Mouse (Mus musculus) CH12.LX (cell line): Measurements from ENCODE around the gene Olfr548-ps1. TPM values are rescaled to one million over a fixed set of nuclear protein-coding genes. Genes with fewer than 3 reads are reported as not detected.
A peak's percentile ranks its signal among the peaks of the same experiment; 100 is the strongest.

Source experiments
- DNase-seq: peaks from one replicate; pipeline ENCODE4 v3.0.0-alpha.2; 2013; ENCODE audit errors: extremely low read depth
- H3K27ac ChIP-seq: 2 replicates; pipeline ENCODE4 v1.5.1; 2012; ENCODE audit warnings: low read depth, mild to moderate bottlenecking, control low read depth, moderate library complexity; ENCODE audit not compliant: insufficient read depth
- H3K27me3 ChIP-seq: replicated peaks from 2 replicates; pipeline ENCODE3; 2012; ENCODE audit warnings: inconsistent platforms
- H3K36me3 ChIP-seq, 2 experiments: replicated peaks in 1 of 2; 2 replicates each; pipeline versions ENCODE3 to v1.6.1; 2012; ENCODE audit warnings: inconsistent platforms in 1 of 2, low read length in 1 of 2, mild to moderate bottlenecking in 1 of 2, mixed read lengths in 1 of 2, moderate library complexity in 1 of 2; ENCODE audit not compliant: control insufficient read depth in 1 of 2, insufficient read depth in 1 of 2
- H3K4me1 ChIP-seq, 2 experiments: 2 replicates each; pipeline ENCODE4 v1.6.1; 2012; ENCODE audit warnings: inconsistent platforms in 1 of 2, moderate library complexity in 1 of 2; ENCODE audit not compliant: insufficient read depth in 2 of 2, control insufficient read depth in 1 of 2
- H3K4me2 ChIP-seq: 2 replicates; pipeline ENCODE4 v1.6.1; 2012; ENCODE audit warnings: low read depth, mild to moderate bottlenecking, control low read depth; ENCODE audit not compliant: poor library complexity, insufficient read depth, severe bottlenecking
- H3K4me3 ChIP-seq, 3 experiments: fragments of 150-350 bp in 1 of 3; sonication (generic) in 1 of 3; replicated peaks in 1 of 3; 2 replicates each; pipeline versions ENCODE3 to v1.5.1; 2011 to 2012; ENCODE audit warnings: low read depth in 2 of 3, low read length in 2 of 3, mild to moderate bottlenecking in 2 of 3, moderate library complexity in 2 of 3, control low read depth in 1 of 3, improper control_type of control experiment in 1 of 3, inconsistent platforms in 1 of 3, mixed read lengths in 1 of 3; ENCODE audit not compliant: poor library complexity in 1 of 3
- H3K79me2 ChIP-seq: replicated peaks from 2 replicates; pipeline ENCODE4 v1.6.1; 2012; ENCODE audit warnings: mild to moderate bottlenecking, moderate library complexity; ENCODE audit not compliant: control insufficient read depth, poor library complexity, insufficient read depth, severe bottlenecking; ENCODE audit errors: extremely low read depth
- H3K9ac ChIP-seq: 2 replicates; pipeline ENCODE4 v1.6.1; 2012; ENCODE audit warnings: low read depth, mild to moderate bottlenecking, control low read depth, moderate library complexity; ENCODE audit not compliant: insufficient read depth
- H3K9me3 ChIP-seq: replicated peaks from 2 replicates; pipeline ENCODE3; 2012; ENCODE audit warnings: low read length, inconsistent platforms, mixed read lengths
- BHLHE40 ChIP-seq: IDR thresholded peaks from 2 replicates; pipeline ENCODE4 v1.6.1; 2011; ENCODE audit warnings: mild to moderate bottlenecking, low read depth, low read length, improper control_type of control experiment
- CHD2 ChIP-seq: IDR thresholded peaks from 2 replicates; pipeline ENCODE4 v1.6.1; 2011; ENCODE audit warnings: low read length, improper control_type of control experiment
- CTCF ChIP-seq, 2 experiments: IDR thresholded peaks in 1 of 2; conservative IDR thresholded peaks in 1 of 2; 2 replicates each; pipeline ENCODE4 v1.5.1; 2011 to 2012; ENCODE audit warnings: low read depth in 2 of 2, low read length in 2 of 2, improper control_type of control experiment in 1 of 2, inconsistent platforms in 1 of 2, mild to moderate bottlenecking in 1 of 2, moderate library complexity in 1 of 2
- E2F4 ChIP-seq: IDR thresholded peaks from 2 replicates; pipeline ENCODE4 v1.6.1; 2011; ENCODE audit warnings: low read depth, low read length, improper control_type of control experiment; ENCODE audit not compliant: insufficient replicate concordance
- ELF1 ChIP-seq: IDR thresholded peaks from 2 replicates; pipeline ENCODE4 v1.6.1; 2014; ENCODE audit warnings: low read depth, mild to moderate bottlenecking, inconsistent platforms, low read length, improper control_type of control experiment
- ETS1 ChIP-seq: conservative IDR thresholded peaks from 2 replicates; pipeline ENCODE4 v1.6.1; 2012; ENCODE audit warnings: low read depth, mild to moderate bottlenecking, inconsistent platforms, low read length, improper control_type of control experiment, moderate library complexity
- HCFC1 ChIP-seq: IDR thresholded peaks from 2 replicates; pipeline ENCODE4 v1.6.1; 2012; ENCODE audit warnings: low read depth, mild to moderate bottlenecking, inconsistent platforms, low read length, improper control_type of control experiment
- IRF4 ChIP-seq: IDR thresholded peaks from 2 replicates; pipeline ENCODE4 v1.6.1; 2014; ENCODE audit warnings: low read depth, mild to moderate bottlenecking, inconsistent platforms, low read length, improper control_type of control experiment
- KAT2A ChIP-seq: IDR thresholded peaks from 2 replicates; pipeline ENCODE4 v1.6.1; 2012; ENCODE audit warnings: low read length, improper control_type of control experiment, inconsistent platforms; ENCODE audit not compliant: insufficient replicate concordance
- MAFK ChIP-seq: IDR thresholded peaks from 2 replicates; pipeline ENCODE4 v1.6.1; 2011; ENCODE audit warnings: low read length, improper control_type of control experiment; ENCODE audit not compliant: insufficient replicate concordance
- MAX ChIP-seq: IDR thresholded peaks from 2 replicates; pipeline ENCODE4 v1.6.1; 2011; ENCODE audit warnings: low read length, improper control_type of control experiment
- MEF2A ChIP-seq: IDR thresholded peaks from 2 replicates; pipeline ENCODE4 v1.6.1; 2014; ENCODE audit warnings: low read depth, mild to moderate bottlenecking, inconsistent platforms, low read length, improper control_type of control experiment, borderline replicate concordance
- MXI1 ChIP-seq: IDR thresholded peaks from 2 replicates; pipeline ENCODE4 v1.6.1; 2011; ENCODE audit warnings: mild to moderate bottlenecking, low read depth, low read length, improper control_type of control experiment
- PAX5 ChIP-seq: IDR thresholded peaks from 2 replicates; pipeline ENCODE4 v1.6.1; 2012; ENCODE audit warnings: low read length, inconsistent platforms, mixed read lengths
- POLR2A ChIP-seq: IDR thresholded peaks from 2 replicates; pipeline ENCODE4 v1.6.1; 2011; ENCODE audit warnings: low read depth, mild to moderate bottlenecking, improper control_type of control experiment, low read length
- RAD21 ChIP-seq: IDR thresholded peaks from 2 replicates; pipeline ENCODE4 v1.6.1; 2011; ENCODE audit warnings: low read depth, mild to moderate bottlenecking, low read length, improper control_type of control experiment, moderate library complexity
- SIN3A ChIP-seq: IDR thresholded peaks from 2 replicates; pipeline ENCODE4 v1.6.1; 2012; ENCODE audit warnings: low read length, improper control_type of control experiment, inconsistent platforms
- TBP ChIP-seq: conservative IDR thresholded peaks from 2 replicates; pipeline ENCODE4 v1.6.1; 2011; ENCODE audit warnings: low read depth, low read length, improper control_type of control experiment
- TCF12 ChIP-seq: IDR thresholded peaks from 2 replicates; pipeline ENCODE4 v1.6.1; 2014; ENCODE audit warnings: low read depth, mild to moderate bottlenecking, inconsistent platforms, low read length, improper control_type of control experiment
- UBTF ChIP-seq: IDR thresholded peaks from 2 replicates; pipeline ENCODE4 v1.6.1; 2012; ENCODE audit warnings: low read depth, mild to moderate bottlenecking, inconsistent platforms, low read length, improper control_type of control experiment, moderate library complexity
- USF1 ChIP-seq: IDR thresholded peaks from 2 replicates; pipeline ENCODE4 v1.6.1; 2014; ENCODE audit warnings: low read depth, mild to moderate bottlenecking, inconsistent platforms, low read length, improper control_type of control experiment
- ZC3H11A ChIP-seq: IDR thresholded peaks from 2 replicates; pipeline ENCODE4 v1.6.1; 2012; ENCODE audit warnings: low read depth, mild to moderate bottlenecking, inconsistent platforms, low read length, improper control_type of control experiment
- ZKSCAN1 ChIP-seq: IDR thresholded peaks from 2 replicates; pipeline ENCODE4 v1.6.1; 2012; ENCODE audit warnings: low read depth, inconsistent platforms, low read length, improper control_type of control experiment, borderline replicate concordance
- ZMIZ1 ChIP-seq: IDR thresholded peaks from 2 replicates; pipeline ENCODE4 v1.6.1; 2012; ENCODE audit warnings: low read depth, mild to moderate bottlenecking, inconsistent platforms, low read length, improper control_type of control experiment
- dilution Hi-C: fragments of 300-500 bp; cut with MboI; formaldehyde crosslinking; loops from 2 replicates; pipeline ENCODE4 v1.14.3; 2020; ENCODE audit warnings: low sequenced_read_pairs; ENCODE audit not compliant: extremely low pct_unique_long_range_greater_than_20kb, extremely low pct_ligation_motif_present
- in situ Hi-C: fragments of 300-500 bp; cut with MboI; formaldehyde crosslinking; loops from 3 replicates; pipeline ENCODE4 v1.14.3; 2019; ENCODE audit warnings: low sequenced_read_pairs, low pct_ligation_motif_present, low pct_unique_long_range_greater_than_20kb, mixed read lengths
- polyA plus RNA-seq: library from polyadenylated mRNA; unstranded; fragments of >175 nt; gene quantifications from 2 replicates; pipeline ENCODE4 v1.2.1, GENCODE M21; 2012; ENCODE audit warnings: low read depth; ENCODE audit not compliant: insufficient read length
- total RNA-seq, 2 experiments: library from RNA; depleted of rRNA; stranded (reverse); fragments of 300-350 nt in 1 of 2; fragments of >200 nt in 1 of 2; gene quantifications; 2 replicates each; pipeline ENCODE4 v1.2.3; 2012 to 2014

The Olfr548-ps1 gene
- total and polyA plus RNA-seq, 3 experiments: not detected

DNA sequence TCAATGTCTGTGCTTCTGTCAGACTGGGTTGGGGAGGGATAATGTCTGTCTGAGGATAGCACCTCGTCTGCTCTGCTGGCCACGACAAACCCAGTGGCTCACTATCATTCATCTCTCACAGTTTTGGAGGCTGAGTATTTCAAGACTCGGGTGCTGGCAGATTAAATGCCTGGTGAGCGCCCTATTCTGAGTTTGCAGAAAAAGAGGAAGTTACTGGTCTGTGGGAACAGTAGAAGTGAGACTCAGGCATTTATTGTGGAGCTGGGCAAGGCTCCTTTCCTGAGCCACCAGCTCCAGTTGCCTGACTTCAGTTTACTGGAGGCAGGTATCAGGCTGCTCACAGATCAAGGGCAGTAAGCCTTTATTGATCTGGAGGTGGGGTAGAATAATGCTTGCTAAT is 26.6 kb upstream of the Olfr548-ps1 start:
- Histone ChIP-seq H3K36me3 (no peaks in the 10 kb centered on the region), H3K4me3 (no peak overlapping the region), H3K27me3 (no peaks in the 10 kb centered on the region), H3K9me3 (no peaks in the 10 kb centered on the region), H3K9ac (no peak overlapping the region), H3K27ac (no peak overlapping the region), H3K79me2 (no peaks in the 10 kb centered on the region), H3K4me2 (no peak overlapping the region), H3K4me1 (peaks cover 5 to 24% of the 10 kb centered on the region in 2 experiments)
- dilution Hi-C loops (no loop called here), in situ Hi-C loops (loop anchor here (25.0 kb wide), 1 partner anchor 248 kb away; the partner anchor contains the start of genes Olfr560, Olfr561 and Olfr78)
- peak; percentile 31 for DNase-seq
- 0 out of 2 replicates have a peak, but pooled peaks have one; percentile 15 for TF ChIP-seq IRF4
- no peak for TF ChIP-seq E2F4
- TF ChIP-seq, all 38 proteins: peak for 1

DNA sequence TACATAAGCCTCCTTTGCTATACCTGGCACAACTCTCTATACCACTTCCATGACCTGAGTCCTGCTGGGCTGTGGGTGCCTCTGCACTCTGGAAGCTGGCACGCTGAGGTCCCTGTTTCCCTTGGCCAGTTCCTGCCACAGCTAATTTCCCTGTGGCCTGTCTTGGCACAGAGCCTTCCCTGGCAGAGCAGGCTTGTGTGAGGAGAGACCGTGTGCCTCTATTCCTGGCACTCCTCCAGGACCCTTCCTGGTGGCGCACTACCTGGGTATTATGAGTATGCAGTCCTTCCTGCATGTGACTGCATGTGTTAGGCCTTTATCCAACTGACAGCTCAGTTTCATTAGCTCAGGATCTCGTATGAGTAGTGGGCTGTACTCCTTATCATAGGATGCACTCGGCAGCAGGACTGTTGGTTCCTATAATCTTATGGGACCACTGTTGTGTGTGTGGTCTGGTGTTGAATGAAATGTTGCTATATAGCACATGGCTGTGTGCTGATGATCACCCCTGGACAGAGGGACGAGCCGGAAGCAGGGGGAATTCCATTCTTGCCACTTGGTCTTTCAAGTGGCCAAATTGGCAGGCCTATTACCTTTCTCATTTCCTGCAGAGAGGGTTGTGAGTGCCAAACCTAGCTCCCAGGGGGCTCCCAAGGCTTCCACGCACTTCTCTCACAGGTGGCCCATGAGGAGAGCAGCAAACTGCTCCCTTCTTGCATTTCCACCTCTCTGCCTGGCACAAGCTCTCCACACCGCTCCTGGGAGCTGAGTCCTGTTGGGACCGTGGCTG is 24.2 kb upstream of the Olfr548-ps1 start:
- Histone ChIP-seq H3K36me3 (no peaks in the 10 kb centered on the region), H3K9me3 (no peaks in the 10 kb centered on the region), H3K79me2 (no peaks in the 10 kb centered on the region), H3K9ac (no peak overlapping the region), H3K27me3 (peaks cover 2% of the 10 kb centered on the region), H3K4me1 (peaks cover 5 to 24% of the 10 kb centered on the region in 2 experiments)
- dilution Hi-C loops: no loop called here
- TF ChIP-seq KAT2A (no peak), PAX5 (no peak), MXI1 (no peak), UBTF (no peak), ZKSCAN1 (no peak), TCF12 (0 out of 2 replicates have a peak, but pooled peaks have one; percentile 10), ZMIZ1 (no peak), MAX (no peak), BHLHE40 (0 out of 2 replicates have a peak, but pooled peaks have one; percentile 7)
- TF ChIP-seq, all 38 proteins: peak for 2
- in situ Hi-C loops: loop anchor here (25.0 kb wide), 1 partner anchor 246 kb away; the partner anchor contains the start of genes Olfr560, Olfr561 and Olfr78
- no peak for DNase-seq
- Histone ChIP-seq H3K27ac (no peak overlapping the region), H3K4me3 (no peak overlapping the region), H3K4me2 (no peak overlapping the region)

DNA sequence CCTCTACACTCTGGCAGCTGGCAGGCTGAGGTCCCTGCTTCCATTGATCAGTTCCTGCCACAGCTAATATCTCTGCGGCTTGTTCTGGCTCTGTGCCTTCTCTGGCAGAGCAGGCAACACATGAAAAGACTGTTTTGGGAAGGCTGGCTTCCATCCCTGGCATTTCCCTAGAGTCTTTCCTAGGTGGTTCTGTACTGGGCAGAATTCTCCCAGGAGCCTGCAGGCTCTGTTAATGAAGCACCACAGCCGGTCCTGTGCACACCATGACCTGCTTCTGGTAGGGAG is 23.7 kb upstream of the Olfr548-ps1 start:
- no peak for TF ChIP-seq MAFK
- TF ChIP-seq ZC3H11A: no peak
- TF ChIP-seq ELF1: no peak
- TF ChIP-seq SIN3A: no peak
- no peak for TF ChIP-seq MXI1
- TF ChIP-seq MEF2A: no peak
- TF ChIP-seq CTCF (conservative IDR thresholded peaks at IDR 0.05 in 1 of 2, IDR thresholded peaks at IDR 0.05 in 1 of 2; ENCODE audit: low read depth in 2 of 2, low read length in 2 of 2): no peak
- TF ChIP-seq POLR2A: no peak
- TF ChIP-seq HCFC1: no peak
- no peak for TF ChIP-seq TCF12
- no peak for TF ChIP-seq ETS1
- TF ChIP-seq RAD21: no peak
- TF ChIP-seq USF1: no peak
- TF ChIP-seq TBP: no peak
- no peak for TF ChIP-seq CHD2
- no peak for TF ChIP-seq ZKSCAN1
- no peaks in the 10 kb centered on the region for H3K79me2 ChIP-seq
- peaks cover 5 to 24% of the 10 kb centered on the region in 2 experiments for H3K4me1 ChIP-seq
- H3K9me3 ChIP-seq: no peaks in the 10 kb centered on the region
- in situ Hi-C loops: loop anchor here (25.0 kb wide), 1 partner anchor 245 kb away; the partner anchor contains the start of genes Olfr560, Olfr561 and Olfr78
- H3K36me3 ChIP-seq: no peaks in the 10 kb centered on the region
- no peak overlapping the region for H3K27ac ChIP-seq
- no peak for DNase-seq
- dilution Hi-C loops: no loop called here
- H3K4me3 ChIP-seq: no peak overlapping the region
- peaks cover 2% of the 10 kb centered on the region for H3K27me3 ChIP-seq
- no peak overlapping the region for H3K4me2 ChIP-seq
- no peak overlapping the region for H3K9ac ChIP-seq
